Mouse (Mus musculus): Measurements from ENCODE around the gene Grb2.
A peak's percentile ranks its signal among the peaks of the same experiment; 100 is the strongest.

- TF ChIP-seq CTCF (conservative IDR thresholded peaks at IDR 0.05; ENCODE audit: insufficient read depth, insufficient read length, low read depth, low read length) (peak; percentile 46), POLR2A (IDR thresholded peaks at IDR 0.05; ENCODE audit: low read depth, low read length) (no peak)
Observed at GRCm38 (mm10) chr11:115717660-115718390, 9.4 kb upstream of the Grb2 start.
